Mouse (Mus musculus) heart, postnatal 0 days (tissue): ENCODE results near the gene Plch2. TPM values are rescaled to one million over a fixed set of nuclear protein-coding genes. Genes with fewer than 3 reads are reported as not detected.

Experiments used
- ATAC-seq: fragments of 200-750 bp; cut with Nextera tagmentation; 2 replicates; pipeline ENCODE4 v1.8.0; 2017; ENCODE audit warnings: low read depth, moderate number of reproducible peaks, moderate library complexity; ENCODE audit not compliant: insufficient read depth
- DNase-seq: peaks from one replicate; pipeline ENCODE4 v3.0.0-alpha.2; 2016; ENCODE audit warnings: low spot score
- H3K27ac ChIP-seq: fragments of 300-500 bp; sonication (generic); 2 replicates; pipeline ENCODE4 v1.5.1; 2014; ENCODE audit warnings: low read depth, mild to moderate bottlenecking
- H3K27me3 ChIP-seq: fragments of 300-500 bp; sonication (generic); 2 replicates; pipeline ENCODE4 v1.6.1; 2014; ENCODE audit warnings: low read length, mixed read lengths; ENCODE audit not compliant: control insufficient read depth, insufficient read depth
- H3K36me3 ChIP-seq: fragments of 300-500 bp; sonication (generic); replicated peaks from 2 replicates; pipeline ENCODE4 v1.6.1; 2014; ENCODE audit warnings: low read length, mixed read lengths; ENCODE audit not compliant: control insufficient read depth, insufficient read depth
- H3K4me1 ChIP-seq: fragments of 300-500 bp; sonication (generic); 2 replicates; pipeline ENCODE4 v1.6.1; 2014; ENCODE audit warnings: antibody characterized with exemption; ENCODE audit not compliant: control insufficient read depth, insufficient read depth
- H3K4me2 ChIP-seq: fragments of 300-500 bp; sonication (generic); 2 replicates; pipeline ENCODE4 v1.6.1; 2014; ENCODE audit warnings: low read depth, mild to moderate bottlenecking, low read length, moderate library complexity
- H3K4me3 ChIP-seq: fragments of 300-500 bp; sonication (generic); 2 replicates; pipeline ENCODE4 v1.5.1; 2014; ENCODE audit warnings: low read depth, low read length
- H3K9ac ChIP-seq: fragments of 300-500 bp; sonication (generic); replicated peaks from 2 replicates; pipeline ENCODE4 v1.6.1; 2014; ENCODE audit warnings: low read depth, low read length, mixed read lengths
- H3K9me3 ChIP-seq: fragments of 300-500 bp; sonication (generic); replicated peaks from 2 replicates; pipeline ENCODE4 v1.6.1; 2016; ENCODE audit warnings: low read length; ENCODE audit not compliant: control insufficient read depth
- CTCF ChIP-seq: IDR thresholded peaks from 2 replicates; pipeline ENCODE4 v1.5.1; 2016; ENCODE audit warnings: antibody characterized with exemption, control low read depth, low read depth
- EP300 ChIP-seq: IDR thresholded peaks from 2 replicates; pipeline ENCODE4 v1.6.1; 2016; ENCODE audit warnings: antibody characterized with exemption, low read depth
- WGBS: fragments of 180-500 bp; shearing (Covaris S2); extraction: QIAGEN DNeasy Blood & Tissue Kit; methylation state at CpG from one replicate; pipeline ENCODE4 v1.1.7; 2014; 5-methylcytosine and 5-hydroxymethylcytosine counted together
- polyA plus RNA-seq: library from polyadenylated mRNA; unstranded; fragments of >200 nt; fragmentation: Nextera tagmentation; extraction: Ambion mirVana; gene quantifications from 2 replicates; pipeline ENCODE4 v1.2.1, GENCODE M21; 2015
- total RNA-seq: library from RNA; depleted of rRNA; stranded (reverse); fragments of >200 nt; gene quantifications from 2 replicates; pipeline ENCODE4 v1.2.3, GENCODE M21; 2014; ENCODE audit warnings: low replicate concordance; rRNA removed

Gene Plch2
- total and polyA plus RNA-seq, 2 experiments from 2014 or later, result 0.05 to 0.15 TPM

DNA sequence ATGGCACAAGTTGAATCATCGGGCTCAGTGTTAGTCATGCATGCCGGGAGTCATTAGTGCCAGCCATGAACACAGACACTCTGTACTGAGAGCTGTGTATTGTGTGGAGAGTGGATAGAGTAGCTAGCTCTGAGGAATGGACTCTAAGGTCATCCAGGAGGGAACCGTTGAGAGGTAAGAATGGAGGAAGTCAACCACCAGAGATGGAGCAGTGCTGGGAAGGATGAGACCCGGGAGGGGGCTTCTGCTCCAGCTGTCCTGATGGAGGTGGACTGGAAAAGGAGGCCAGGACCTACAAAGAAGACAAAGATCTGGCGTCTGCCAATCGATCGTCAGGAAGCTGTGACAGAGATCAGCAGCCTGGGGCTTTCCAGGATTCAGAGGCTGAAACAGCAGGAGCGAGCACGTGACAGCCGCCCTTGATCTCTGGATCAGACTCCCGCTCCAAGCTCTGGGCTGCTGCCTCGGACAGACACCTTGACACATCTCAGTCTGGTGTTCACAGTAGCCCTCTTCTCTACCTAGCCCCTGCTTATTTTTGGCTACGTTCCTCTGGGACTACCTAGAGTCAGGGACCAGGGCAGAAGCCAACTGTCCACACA is 123.2 kb downstream of the Plch2 start:
- TF ChIP-seq EP300 (no peak), CTCF (no peak)
- ATAC-seq, result 0 out of 2 replicates have a peak, but pooled peaks have one; percentile 20
- Histone ChIP-seq H3K9me3 (no peaks in the 10 kb centered on the region), H3K27ac (no peak overlapping the region), H3K27me3 (no peaks in the 10 kb centered on the region), H3K4me1 (peaks cover 4% of the 10 kb centered on the region), H3K36me3 (no peaks in the 10 kb centered on the region), H3K4me3 (no peak overlapping the region), H3K4me2 (no peak overlapping the region), H3K9ac (no peak overlapping the region)
- WGBS, result 38% methylated on average over 13 of the region's 13 CpGs
- DNase-seq, result no peak

Other genes starting within 250 kb of the Plch2 start
- gene Ttc34, start 219.3 kb downstream of the Plch2 start, total RNA-seq, result 0.15 TPM in 1 of 2 replicates, not detected in the other
- 0.12 and 0.25 TPM in 2 replicates for gene Ttc34, start 219.3 kb downstream of the Plch2 start, polyA plus RNA-seq
- gene Mmel1, start 187.2 kb downstream of the Plch2 start, total RNA-seq, result 0.34 TPM in 1 of 2 replicates, not detected in the other
- 0.07 and 0.12 TPM in 2 replicates for gene Mmel1, start 187.2 kb downstream of the Plch2 start, polyA plus RNA-seq
- 43.5 and 72.4 TPM in 2 replicates for gene Fam213b, start 157.6 kb downstream of the Plch2 start, total RNA-seq
- gene Fam213b, start 157.6 kb downstream of the Plch2 start, polyA plus RNA-seq, result 75.4 and 76.2 TPM in 2 replicates
- 2.7 and 40.9 TPM in 2 replicates for gene Tnfrsf14, start 128.2 kb downstream of the Plch2 start, total RNA-seq
- 0.30 and 0.40 TPM in 2 replicates for gene Tnfrsf14, start 128.2 kb downstream of the Plch2 start, polyA plus RNA-seq
- not detected in 2 replicates for gene Hes5, start 95.9 kb downstream of the Plch2 start, total RNA-seq
- not detected in 2 replicates for gene Hes5, start 95.9 kb downstream of the Plch2 start, polyA plus RNA-seq
- 45.6 and 62.0 TPM in 2 replicates for gene Pank4, start 92.7 kb downstream of the Plch2 start, total RNA-seq
- gene Pank4, start 92.7 kb downstream of the Plch2 start, polyA plus RNA-seq, result 27.4 and 30.6 TPM in 2 replicates
- gene Pex10, start 10.2 kb upstream of the Plch2 start, total RNA-seq, result 16.5 and 16.6 TPM in 2 replicates
- 17.3 and 18.4 TPM in 2 replicates for gene Pex10, start 10.2 kb upstream of the Plch2 start, polyA plus RNA-seq
- gene Rer1, start 29.6 kb upstream of the Plch2 start, total RNA-seq, result 96.1 and 126 TPM in 2 replicates
- gene Rer1, start 29.6 kb upstream of the Plch2 start, polyA plus RNA-seq, result 116 and 123 TPM in 2 replicates
- 5.7 TPM in 1 of 2 replicates, not detected in the other for gene Morn1, start 29.8 kb upstream of the Plch2 start, total RNA-seq
- gene Morn1, start 29.8 kb upstream of the Plch2 start, polyA plus RNA-seq, result 1.8 and 2.4 TPM in 2 replicates
- 53.2 and 60.6 TPM in 2 replicates for gene Ski, start 165.8 kb upstream of the Plch2 start, total RNA-seq
- gene Ski, start 165.8 kb upstream of the Plch2 start, polyA plus RNA-seq, result 7.7 and 9.3 TPM in 2 replicates
- 45.8 and 69.2 TPM in 2 replicates for gene Faap20, start 193.0 kb upstream of the Plch2 start, total RNA-seq
- 48.1 and 51.0 TPM in 2 replicates for gene Faap20, start 193.0 kb upstream of the Plch2 start, polyA plus RNA-seq